Mouse (Mus musculus) intestine, embryonic 15.5 days (tissue): ENCODE measurements around the gene Sorcs2. TPM values are rescaled to one million over a fixed set of nuclear protein-coding genes. Genes with fewer than 3 reads are reported as not detected.

Experiments
- ATAC-seq: fragments of 200-750 bp; cut with Nextera tagmentation; 2 replicates; pipeline ENCODE4 v1.8.0; 2017; ENCODE audit warnings: moderate TSS enrichment, moderate library complexity
- H3K27ac ChIP-seq: fragments of 300-500 bp; sonication (generic); 2 replicates; pipeline ENCODE4 v1.5.1; 2015; ENCODE audit warnings: mild to moderate bottlenecking, inconsistent platforms
- H3K27me3 ChIP-seq: fragments of 300-500 bp; sonication (generic); replicated peaks from 2 replicates; pipeline ENCODE4 v1.6.1; 2015; ENCODE audit warnings: inconsistent platforms
- H3K36me3 ChIP-seq: fragments of 300-500 bp; sonication (generic); 2 replicates; pipeline ENCODE4 v1.6.1; 2015; ENCODE audit warnings: inconsistent platforms
- H3K4me1 ChIP-seq: fragments of 300-500 bp; sonication (generic); replicated peaks from 2 replicates; pipeline ENCODE4 v1.6.1; 2015; ENCODE audit warnings: inconsistent platforms
- H3K4me2 ChIP-seq: fragments of 300-500 bp; sonication (generic); replicated peaks from 2 replicates; pipeline ENCODE4 v1.6.1; 2015; ENCODE audit warnings: mild to moderate bottlenecking, inconsistent platforms
- H3K4me3 ChIP-seq: fragments of 300-500 bp; sonication (generic); replicated peaks from 2 replicates; pipeline ENCODE4 v1.5.1; 2015; ENCODE audit warnings: inconsistent platforms
- H3K9ac ChIP-seq: fragments of 300-500 bp; sonication (generic); 2 replicates; pipeline ENCODE4 v1.6.1; 2015; ENCODE audit warnings: inconsistent platforms
- H3K9me3 ChIP-seq: fragments of 300-500 bp; sonication (generic); 2 replicates; pipeline ENCODE4 v1.6.1; 2016; ENCODE audit warnings: inconsistent platforms
- WGBS: fragments of 180-500 bp; shearing (Covaris S2); methylation state at CpG from one replicate; pipeline ENCODE4 v1.1.7; 2015; 5-methylcytosine and 5-hydroxymethylcytosine counted together
- polyA plus RNA-seq: library from polyadenylated mRNA; unstranded; fragments of >200 nt; fragmentation: Nextera tagmentation; extraction: Ambion mirVana; gene quantifications from 2 replicates; pipeline ENCODE4 v1.2.1, GENCODE M21; 2015

The Sorcs2 gene
- polyA plus RNA-seq, 1 experiment from 2014 or later: 9.6 TPM

DNA sequence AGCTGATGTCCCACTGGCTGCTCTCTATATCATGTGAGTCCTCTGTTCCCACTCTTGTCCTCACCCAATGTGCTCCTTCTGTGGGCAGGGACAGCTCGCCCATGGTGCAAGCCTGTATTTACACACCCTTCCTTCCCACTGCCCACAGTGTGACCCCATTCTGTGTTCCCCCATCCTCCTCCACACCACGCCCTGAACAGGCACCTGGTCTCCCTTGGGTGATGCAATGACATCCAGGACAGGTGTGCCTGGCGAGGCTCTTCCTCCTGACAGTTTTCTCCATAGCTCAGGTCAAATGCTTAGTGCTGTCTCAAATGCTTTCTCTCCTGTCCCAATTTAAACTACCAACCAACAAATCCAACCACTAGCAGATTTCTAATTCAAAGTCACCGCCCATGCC lies 202.5 kb downstream of the Sorcs2 start:
- ATAC-seq: no peak
- H3K9me3 ChIP-seq: no peaks in the 10 kb centered on the region
- WGBS: 81% methylated on average over 4 of the region's 4 CpGs

DNA sequence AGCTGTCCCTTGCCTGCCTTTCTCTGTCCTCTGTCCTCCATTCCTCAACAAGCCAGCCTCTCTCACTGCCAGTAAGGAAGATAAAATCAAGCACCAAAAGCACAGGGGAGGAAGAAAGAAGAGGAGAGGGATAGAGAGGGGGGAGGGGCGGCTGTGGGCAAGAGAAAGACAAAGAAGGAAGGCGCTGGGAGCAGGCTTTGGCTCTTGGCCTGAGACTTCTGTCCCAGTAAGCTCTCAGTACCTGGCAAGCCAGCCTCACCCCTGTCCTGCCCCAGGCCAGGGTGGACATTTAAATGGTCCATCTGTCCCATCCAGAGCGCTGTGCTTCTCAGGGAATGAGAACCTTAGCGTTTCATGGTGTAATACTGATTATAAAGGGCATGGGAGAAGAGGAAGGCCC lies 203.3 kb downstream of the Sorcs2 start:
- H3K9ac ChIP-seq: no peak overlapping the region
- no peaks in the 10 kb centered on the region for H3K9me3 ChIP-seq
- 63% methylated on average over 4 of the region's 4 CpGs for WGBS
- H3K4me1 ChIP-seq: peaks cover 3% of the 10 kb centered on the region; the same call in 1 of the 2 replicates
- H3K4me2 ChIP-seq: no peak overlapping the region
- no peaks in the 10 kb centered on the region for H3K36me3 ChIP-seq
- no peak overlapping the region for H3K4me3 ChIP-seq
- H3K27ac ChIP-seq: no peak overlapping the region
- H3K27me3 ChIP-seq: no peaks in the 10 kb centered on the region
- no peak for ATAC-seq

More for the DNA sequence above, 202.5 kb downstream of the Sorcs2 start:
- no peaks in the 10 kb centered on the region for H3K27me3 ChIP-seq
- H3K9ac ChIP-seq: no peak overlapping the region
- H3K36me3 ChIP-seq: no peaks in the 10 kb centered on the region
- H3K4me1 ChIP-seq: peaks cover 3% of the 10 kb centered on the region; the same call in 1 of the 2 replicates
- H3K4me2 ChIP-seq: no peak overlapping the region
- no peak overlapping the region for H3K4me3 ChIP-seq
- H3K27ac ChIP-seq: no peak overlapping the region

DNA sequence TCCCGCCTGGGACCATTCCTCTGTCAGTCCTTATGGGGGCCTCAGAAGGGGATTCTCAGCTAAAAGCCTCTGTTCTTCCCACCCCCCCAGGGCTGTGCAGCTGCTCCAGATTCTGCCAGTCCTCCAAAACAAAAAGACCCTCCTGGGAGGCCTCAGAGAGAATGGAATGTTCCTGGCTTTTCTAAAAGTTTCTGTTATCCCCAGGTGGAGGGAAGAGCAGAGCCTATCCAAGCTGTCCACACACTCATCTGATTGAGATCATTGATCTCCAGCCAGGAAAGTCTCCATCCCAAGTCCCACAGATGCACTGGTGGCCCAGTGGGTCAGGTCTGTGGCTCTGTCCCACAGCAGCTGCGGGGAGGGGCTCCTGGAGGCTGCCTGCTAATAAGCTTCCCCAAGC lies 205.3 kb downstream of the Sorcs2 start:
- ATAC-seq: no peak
- no peaks in the 10 kb centered on the region for H3K27me3 ChIP-seq

DNA sequence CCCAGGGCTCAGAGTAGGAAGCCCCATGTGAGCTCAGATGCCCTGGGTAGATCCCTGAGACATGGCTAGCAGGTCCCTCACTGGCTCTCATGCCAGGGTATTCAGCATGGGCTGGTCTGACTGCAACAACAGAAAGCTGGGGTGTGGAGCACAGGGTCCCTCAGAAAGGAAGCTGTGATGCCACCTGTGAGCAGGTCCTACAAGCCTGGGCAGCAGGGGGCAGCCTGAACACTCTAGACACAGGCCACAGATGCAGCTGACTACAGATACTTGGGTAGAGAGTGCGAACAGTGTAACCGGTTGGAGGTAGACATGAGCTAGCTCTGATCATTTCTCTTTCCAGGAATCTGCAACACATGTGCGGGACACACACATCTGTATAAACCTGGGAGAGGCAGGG lies 206.1 kb downstream of the Sorcs2 start:
- no peak for ATAC-seq
- Histone ChIP-seq H3K4me2 (no peak overlapping the region), H3K4me1 (peaks cover 3% of the 10 kb centered on the region; the same call in 1 of the 2 replicates), H3K9ac (no peak overlapping the region), H3K36me3 (no peaks in the 10 kb centered on the region), H3K27ac (no peak overlapping the region), H3K4me3 (no peak overlapping the region), H3K9me3 (no peaks in the 10 kb centered on the region), H3K27me3 (no peaks in the 10 kb centered on the region)
- 86% methylated on average over 3 of the region's 3 CpGs for WGBS

More for the DNA sequence above, 205.3 kb downstream of the Sorcs2 start:
- Histone ChIP-seq H3K4me2 (no peak overlapping the region), H3K36me3 (no peaks in the 10 kb centered on the region), H3K4me3 (no peak overlapping the region), H3K27ac (no peak overlapping the region), H3K9ac (no peak overlapping the region), H3K4me1 (peaks cover 3% of the 10 kb centered on the region; the same call in 1 of the 2 replicates), H3K9me3 (no peaks in the 10 kb centered on the region)
- 70% methylated on average over 2 of the region's 2 CpGs for WGBS

DNA sequence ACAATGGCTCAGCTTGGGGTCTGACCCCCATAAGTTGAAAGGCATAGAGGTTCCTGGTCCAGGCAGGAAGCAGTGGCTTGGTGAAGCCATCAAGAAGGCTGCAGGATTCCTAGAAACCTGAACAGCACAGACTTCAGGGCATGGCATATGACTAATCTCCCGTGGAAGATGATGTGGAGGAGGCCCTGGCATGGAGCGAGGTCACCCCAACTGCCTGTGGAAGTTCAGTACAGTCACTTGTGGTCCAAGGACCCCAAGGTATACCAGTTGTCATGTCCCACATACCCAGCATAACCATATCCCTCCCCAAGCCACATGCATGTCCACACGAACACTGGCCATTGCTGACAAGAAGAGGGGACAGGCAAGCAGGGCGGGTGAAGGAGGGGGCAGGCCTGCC lies 206.7 kb downstream of the Sorcs2 start:
- Histone ChIP-seq H3K9ac (no peak overlapping the region), H3K9me3 (no peaks in the 10 kb centered on the region), H3K4me1 (peaks cover 5% of the 10 kb centered on the region; the same call in 1 of the 2 replicates), H3K27me3 (no peaks in the 10 kb centered on the region), H3K4me2 (no peak overlapping the region), H3K4me3 (no peak overlapping the region), H3K27ac (no peak overlapping the region), H3K36me3 (no peaks in the 10 kb centered on the region)
- no peak for ATAC-seq
- WGBS: 90% methylated on average over 4 of the region's 4 CpGs

GRCm38 (mm10) chr5:36188310-36188709 lies 209.6 kb downstream of the Sorcs2 start:
- no peak for ATAC-seq
- Histone ChIP-seq H3K27me3 (no peaks in the 10 kb centered on the region), H3K9me3 (no peaks in the 10 kb centered on the region), H3K4me3 (no peak overlapping the region), H3K36me3 (no peaks in the 10 kb centered on the region), H3K4me2 (no peak overlapping the region), H3K4me1 (0 out of 2 replicates have a peak, but pooled peaks cover 2% of the 10 kb centered on the region), H3K9ac (no peak overlapping the region), H3K27ac (no peak overlapping the region)
- 85% methylated on average over 4 of the region's 4 CpGs for WGBS

GRCm38 (mm10) chr5:36186294-36187053 lies 211.5 kb downstream of the Sorcs2 start:
- ATAC-seq: no peak
- Histone ChIP-seq H3K36me3 (no peaks in the 10 kb centered on the region), H3K27ac (no peak overlapping the region), H3K4me1 (0 out of 2 replicates have a peak, but pooled peaks cover 2% of the 10 kb centered on the region), H3K4me3 (no peak overlapping the region), H3K4me2 (no peak overlapping the region), H3K27me3 (no peaks in the 10 kb centered on the region), H3K9me3 (no peaks in the 10 kb centered on the region), H3K9ac (no peak overlapping the region)
- WGBS: 30% methylated on average over 8 of the region's 8 CpGs

- Histone ChIP-seq H3K9ac (no peak overlapping the region), H3K27ac (no peak overlapping the region), H3K27me3 (no peaks in the 10 kb centered on the region), H3K4me3 (no peak overlapping the region), H3K4me1 (0 out of 2 replicates have a peak, but pooled peaks cover 2% of the 10 kb centered on the region), H3K9me3 (no peaks in the 10 kb centered on the region), H3K4me2 (no peak overlapping the region), H3K36me3 (no peaks in the 10 kb centered on the region)
- 88% methylated on average over 7 of the region's 7 CpGs for WGBS
- no peak for ATAC-seq
Observed at GRCm38 (mm10) chr5:36182326-36182725, 215.6 kb downstream of the Sorcs2 start.

DNA sequence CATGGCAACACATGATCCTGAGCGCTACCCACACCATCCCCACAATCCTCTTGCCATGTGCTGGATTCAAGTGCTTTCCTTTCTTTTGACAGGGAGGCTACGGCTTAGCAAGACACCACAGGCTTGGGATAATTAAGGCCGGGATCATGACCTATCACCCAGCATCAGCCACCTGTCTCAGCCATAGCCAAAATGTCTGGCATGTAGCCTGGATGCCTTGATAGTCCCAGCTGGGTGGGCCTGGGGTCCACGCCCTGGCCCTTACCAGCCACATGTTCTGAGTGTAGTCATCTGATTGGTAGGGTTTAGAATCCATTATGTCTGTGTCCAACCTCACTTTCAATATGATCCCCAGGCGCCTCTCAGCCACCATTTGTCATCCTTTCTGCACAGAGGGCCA lies 218.2 kb downstream of the Sorcs2 start:
- ATAC-seq: no peak
- no peaks in the 10 kb centered on the region for H3K27me3 ChIP-seq
- no peaks in the 10 kb centered on the region for H3K9me3 ChIP-seq
- no peak overlapping the region for H3K9ac ChIP-seq
- H3K4me2 ChIP-seq: no peak overlapping the region
- no peaks in the 10 kb centered on the region for H3K36me3 ChIP-seq
- no peak overlapping the region for H3K27ac ChIP-seq
- no peak overlapping the region for H3K4me3 ChIP-seq
- no peaks in the 10 kb centered on the region for H3K4me1 ChIP-seq
- 89% methylated on average over 5 of the region's 5 CpGs for WGBS

GRCm38 (mm10) chr5:36178785-36179184 lies 219.2 kb downstream of the Sorcs2 start:
- no peak overlapping the region for H3K9ac ChIP-seq
- no peaks in the 10 kb centered on the region for H3K9me3 ChIP-seq
- no peaks in the 10 kb centered on the region for H3K4me1 ChIP-seq
- no peak overlapping the region for H3K27ac ChIP-seq
- no peaks in the 10 kb centered on the region for H3K36me3 ChIP-seq
- H3K27me3 ChIP-seq: no peaks in the 10 kb centered on the region
- ATAC-seq: no peak
- H3K4me2 ChIP-seq: no peak overlapping the region
- no peak overlapping the region for H3K4me3 ChIP-seq
- 94% methylated on average over 3 of the region's 3 CpGs for WGBS

DNA sequence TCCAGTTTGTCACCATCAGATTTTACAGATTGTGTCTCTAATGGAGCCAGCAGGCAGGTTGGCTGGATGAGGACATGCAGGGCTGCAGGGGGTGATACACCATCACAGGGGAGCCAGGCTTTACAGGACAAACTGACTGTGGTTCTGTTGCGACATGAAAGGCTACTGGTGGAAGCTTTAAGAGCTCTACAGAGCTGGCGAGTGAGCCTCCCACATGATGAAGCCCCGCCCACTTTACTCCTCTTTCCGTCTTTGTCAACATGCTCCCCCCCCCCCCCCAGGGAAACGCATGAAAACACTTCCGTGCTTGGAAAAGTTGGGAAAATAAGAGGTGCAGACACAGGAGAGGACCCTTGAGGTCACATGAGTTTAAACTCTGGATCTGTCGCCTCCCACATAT lies 219.7 kb downstream of the Sorcs2 start:
- Histone ChIP-seq H3K27me3 (no peaks in the 10 kb centered on the region), H3K4me2 (no peak overlapping the region), H3K9ac (no peak overlapping the region), H3K4me3 (no peak overlapping the region), H3K4me1 (no peaks in the 10 kb centered on the region), H3K36me3 (no peaks in the 10 kb centered on the region), H3K27ac (no peak overlapping the region), H3K9me3 (no peaks in the 10 kb centered on the region)
- 51% methylated on average over 7 of the region's 7 CpGs for WGBS
- ATAC-seq: no peak

DNA sequence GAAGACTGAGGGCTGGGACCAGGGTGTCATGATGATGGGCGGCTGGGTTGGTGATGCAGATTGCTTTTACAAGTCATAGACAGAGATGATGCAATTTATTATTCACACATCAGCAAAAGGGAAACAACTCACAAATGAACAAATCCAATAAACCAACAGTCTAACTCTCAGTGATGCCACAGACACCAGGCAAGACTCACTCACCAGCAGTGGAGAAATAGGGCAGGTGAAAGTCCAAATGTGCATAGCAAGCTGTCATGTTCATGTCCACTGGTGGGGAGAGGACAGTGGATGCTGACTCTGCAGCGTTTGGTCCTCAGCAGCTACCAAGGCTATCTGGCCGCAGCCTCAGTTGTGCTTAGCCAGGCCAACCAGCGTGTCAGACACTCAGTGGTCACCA lies 221.1 kb downstream of the Sorcs2 start:
- 89% methylated on average over 4 of the region's 4 CpGs for WGBS
- H3K4me1 ChIP-seq: no peaks in the 10 kb centered on the region

DNA sequence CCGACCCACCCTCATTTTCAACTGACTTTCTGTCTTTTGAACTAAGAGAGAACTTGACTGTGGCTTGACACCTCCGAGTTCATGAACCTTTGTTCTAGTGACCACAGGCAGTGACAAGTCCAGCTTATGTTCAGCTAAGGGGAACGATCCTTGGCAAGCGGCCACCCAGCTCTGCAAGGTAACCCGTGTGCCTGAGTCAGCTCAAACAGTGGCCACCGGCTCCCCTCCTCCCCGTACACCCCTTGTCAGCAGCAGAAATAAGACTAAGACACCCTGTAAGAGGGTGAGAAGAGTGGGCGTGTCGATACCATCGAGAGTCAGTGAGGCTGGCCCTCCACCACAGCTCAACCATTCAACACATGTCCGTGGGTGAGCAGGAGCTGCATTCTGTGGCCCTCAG lies 221.5 kb downstream of the Sorcs2 start:
- Histone ChIP-seq H3K4me1 (no peaks in the 10 kb centered on the region), H3K27ac (no peak overlapping the region), H3K9me3 (no peaks in the 10 kb centered on the region), H3K27me3 (no peaks in the 10 kb centered on the region), H3K4me3 (no peak overlapping the region), H3K36me3 (no peaks in the 10 kb centered on the region), H3K9ac (no peak overlapping the region), H3K4me2 (no peak overlapping the region)
- ATAC-seq: no peak
- WGBS: 87% methylated on average over 11 of the region's 11 CpGs

More for the DNA sequence above, 221.1 kb downstream of the Sorcs2 start:
- H3K36me3 ChIP-seq: no peaks in the 10 kb centered on the region
- H3K27me3 ChIP-seq: no peaks in the 10 kb centered on the region
- no peak for ATAC-seq
- no peak overlapping the region for H3K9ac ChIP-seq
- H3K4me2 ChIP-seq: no peak overlapping the region
- no peaks in the 10 kb centered on the region for H3K9me3 ChIP-seq
- no peak overlapping the region for H3K4me3 ChIP-seq
- no peak overlapping the region for H3K27ac ChIP-seq
